Mouse (Mus musculus) heart, postnatal 0 days (tissue): ENCODE data around the gene Zgpat. TPM values are rescaled to one million over a fixed set of nuclear protein-coding genes. Genes with fewer than 3 reads are reported as not detected.
A peak's percentile ranks its signal among the peaks of the same experiment; 100 is the strongest.

Source experiments
- ATAC-seq: fragments of 200-750 bp; cut with Nextera tagmentation; 2 replicates; pipeline ENCODE4 v1.8.0; 2017; ENCODE audit warnings: low read depth, moderate number of reproducible peaks, moderate library complexity; ENCODE audit not compliant: insufficient read depth
- DNase-seq: peaks from one replicate; pipeline ENCODE4 v3.0.0-alpha.2; 2016; ENCODE audit warnings: low spot score
- H3K27ac ChIP-seq: fragments of 300-500 bp; sonication (generic); 2 replicates; pipeline ENCODE4 v1.5.1; 2014; ENCODE audit warnings: low read depth, mild to moderate bottlenecking
- H3K27me3 ChIP-seq: fragments of 300-500 bp; sonication (generic); 2 replicates; pipeline ENCODE4 v1.6.1; 2014; ENCODE audit warnings: low read length, mixed read lengths; ENCODE audit not compliant: control insufficient read depth, insufficient read depth
- H3K36me3 ChIP-seq: fragments of 300-500 bp; sonication (generic); replicated peaks from 2 replicates; pipeline ENCODE4 v1.6.1; 2014; ENCODE audit warnings: low read length, mixed read lengths; ENCODE audit not compliant: control insufficient read depth, insufficient read depth
- H3K4me1 ChIP-seq: fragments of 300-500 bp; sonication (generic); 2 replicates; pipeline ENCODE4 v1.6.1; 2014; ENCODE audit warnings: antibody characterized with exemption; ENCODE audit not compliant: control insufficient read depth, insufficient read depth
- H3K4me2 ChIP-seq: fragments of 300-500 bp; sonication (generic); 2 replicates; pipeline ENCODE4 v1.6.1; 2014; ENCODE audit warnings: low read depth, mild to moderate bottlenecking, low read length, moderate library complexity
- H3K4me3 ChIP-seq: fragments of 300-500 bp; sonication (generic); 2 replicates; pipeline ENCODE4 v1.5.1; 2014; ENCODE audit warnings: low read depth, low read length
- H3K9ac ChIP-seq: fragments of 300-500 bp; sonication (generic); replicated peaks from 2 replicates; pipeline ENCODE4 v1.6.1; 2014; ENCODE audit warnings: low read depth, low read length, mixed read lengths
- H3K9me3 ChIP-seq: fragments of 300-500 bp; sonication (generic); replicated peaks from 2 replicates; pipeline ENCODE4 v1.6.1; 2016; ENCODE audit warnings: low read length; ENCODE audit not compliant: control insufficient read depth
- CTCF ChIP-seq: IDR thresholded peaks from 2 replicates; pipeline ENCODE4 v1.5.1; 2016; ENCODE audit warnings: antibody characterized with exemption, control low read depth, low read depth
- EP300 ChIP-seq: IDR thresholded peaks from 2 replicates; pipeline ENCODE4 v1.6.1; 2016; ENCODE audit warnings: antibody characterized with exemption, low read depth
- WGBS: fragments of 180-500 bp; shearing (Covaris S2); extraction: QIAGEN DNeasy Blood & Tissue Kit; methylation state at CpG from one replicate; pipeline ENCODE4 v1.1.7; 2014; 5-methylcytosine and 5-hydroxymethylcytosine counted together
- polyA plus RNA-seq: library from polyadenylated mRNA; unstranded; fragments of >200 nt; fragmentation: Nextera tagmentation; extraction: Ambion mirVana; gene quantifications from 2 replicates; pipeline ENCODE4 v1.2.1, GENCODE M21; 2015
- total RNA-seq: library from RNA; depleted of rRNA; stranded (reverse); fragments of >200 nt; gene quantifications from 2 replicates; pipeline ENCODE4 v1.2.3, GENCODE M21; 2014; ENCODE audit warnings: low replicate concordance

The Zgpat gene
- total and polyA plus RNA-seq, 2 experiments from 2014 or later = 18.7 to 38.4 TPM

GRCm38 (mm10) chr2:181403722-181404121, 39.0 kb downstream of the Zgpat start:
- ATAC-seq (no peak), DNase-seq (no peak)
- no peak overlapping the region for H3K27ac ChIP-seq
- no peak overlapping the region for H3K9ac ChIP-seq
- no peaks in the 10 kb centered on the region for H3K4me1 ChIP-seq
- 84% methylated on average over 3 of the region's 3 CpGs for WGBS
- no peak overlapping the region for H3K4me3 ChIP-seq
- TF ChIP-seq CTCF (no peak), EP300 (no peak)
- H3K4me2 ChIP-seq = no peak overlapping the region
- no peaks in the 10 kb centered on the region; the same call in 1 of the 2 replicates for H3K36me3 ChIP-seq
- no peaks in the 10 kb centered on the region for H3K27me3 ChIP-seq
- H3K9me3 ChIP-seq = no peaks in the 10 kb centered on the region

GRCm38 (mm10) chr2:181409643-181410042, 44.9 kb downstream of the Zgpat start:
- Histone ChIP-seq H3K4me1 (no peaks in the 10 kb centered on the region), H3K9me3 (no peaks in the 10 kb centered on the region), H3K9ac (no peak overlapping the region), H3K36me3 (peaks cover 14% of the 10 kb centered on the region; the same call in 1 of the 2 replicates), H3K27ac (no peak overlapping the region), H3K4me3 (no peak overlapping the region), H3K4me2 (no peak overlapping the region), H3K27me3 (no peaks in the 10 kb centered on the region)
- TF ChIP-seq CTCF (no peak), EP300 (no peak)
- ATAC-seq = no peak
- 73% methylated on average over 7 of the region's 7 CpGs for WGBS
- DNase-seq = no peak

GRCm38 (mm10) chr2:181410760-181411473, 46.2 kb downstream of the Zgpat start:
- peak; percentile 75 for DNase-seq
- Histone ChIP-seq H3K9ac (no peak overlapping the region), H3K4me3 (no peak overlapping the region), H3K27me3 (no peaks in the 10 kb centered on the region), H3K4me2 (no peak overlapping the region), H3K36me3 (peaks cover 14% of the 10 kb centered on the region; the same call in 1 of the 2 replicates), H3K27ac (no peak overlapping the region), H3K4me1 (0 out of 2 replicates have a peak, but pooled peaks cover 2% of the 10 kb centered on the region), H3K9me3 (no peaks in the 10 kb centered on the region)
- WGBS = 34% methylated on average over 4 of the region's 4 CpGs
- ATAC-seq = peak; percentile 87
- TF ChIP-seq CTCF (peak; percentile 94), EP300 (no peak)

- ATAC-seq (no peak), DNase-seq (no peak)
- no peak overlapping the region for H3K4me2 ChIP-seq
- no peak overlapping the region for H3K27ac ChIP-seq
- no peak overlapping the region for H3K4me3 ChIP-seq
- H3K9me3 ChIP-seq = no peaks in the 10 kb centered on the region
- 42% methylated on average over 2 of the region's 2 CpGs for WGBS
- H3K36me3 ChIP-seq = 0 out of 2 replicates have a peak, but pooled peaks cover 14% of the 10 kb centered on the region
- no peak overlapping the region for H3K9ac ChIP-seq
- TF ChIP-seq CTCF (no peak), EP300 (no peak)
- H3K4me1 ChIP-seq = 0 out of 2 replicates have a peak, but pooled peaks cover 8% of the 10 kb centered on the region
- H3K27me3 ChIP-seq = no peaks in the 10 kb centered on the region
Measured at GRCm38 (mm10) chr2:181413141-181413540, 48.4 kb downstream of the Zgpat start.

- Histone ChIP-seq H3K9ac (no peak overlapping the region), H3K4me1 (peaks cover 19% of the 10 kb centered on the region; the same call in 1 of the 2 replicates), H3K4me3 (no peak overlapping the region), H3K27ac (0 out of 2 replicates have a peak overlapping the region, but pooled peaks have one; percentile 23), H3K9me3 (no peaks in the 10 kb centered on the region), H3K4me2 (no peak overlapping the region), H3K36me3 (0 out of 2 replicates have a peak, but pooled peaks cover 5% of the 10 kb centered on the region), H3K27me3 (no peaks in the 10 kb centered on the region)
- DNase-seq (no peak), ATAC-seq (0 out of 2 replicates have a peak, but pooled peaks have one; percentile 9)
- TF ChIP-seq CTCF (no peak), EP300 (no peak)
- WGBS = 19% methylated on average over 3 of the region's 3 CpGs
Measured at GRCm38 (mm10) chr2:181415945-181416344, 51.2 kb downstream of the Zgpat start.
